Mouse (Mus musculus) layer of hippocampus, adult 9-10 months (tissue): ENCODE results near the gene Vps33b.
A peak's percentile ranks its signal among the peaks of the same experiment; 100 is the strongest.
"Not testable (repeated sequence)": the region's sequence is repeated elsewhere in the genome, so short reads cannot be mapped to it uniquely, and the experiment has no call there.

Experiments
- DNase-seq: peaks from one replicate; pipeline ENCODE4 v3.0.0; 2022; ENCODE audit warnings: low spot score

Vps33b gene

GRCm38 (mm10) chr7:80319846-80320496, 50.5 kb downstream of the Vps33b start:
- DNase-seq, result no peak

GRCm38 (mm10) chr7:80323336-80323735, 53.9 kb downstream of the Vps33b start:
- no peak for DNase-seq

GRCm38 (mm10) chr7:80324043-80324815, 54.8 kb downstream of the Vps33b start, which contains the start of gene Rccd1:
Gene Rccd1 (minus strand): TSS chr7:80324454.
- peak; percentile 88 for DNase-seq

- not testable (repeated sequence) for DNase-seq
Observed at GRCm38 (mm10) chr7:80324816-80325119, 55.3 kb downstream of the Vps33b start.

GRCm38 (mm10) chr7:80325292-80325868, 55.9 kb downstream of the Vps33b start:
- DNase-seq, result no peak

- no peak for DNase-seq
Observed at GRCm38 (mm10) chr7:80326076-80326475, 56.6 kb downstream of the Vps33b start.

- no peak for DNase-seq
Observed at GRCm38 (mm10) chr7:80330278-80330677, 60.8 kb downstream of the Vps33b start.

GRCm38 (mm10) chr7:80331433-80331832, 62.0 kb downstream of the Vps33b start:
- DNase-seq, result no peak

- DNase-seq, result no peak
Observed at GRCm38 (mm10) chr7:80334848-80335247, 65.4 kb downstream of the Vps33b start.

GRCm38 (mm10) chr7:80336932-80337331, 67.5 kb downstream of the Vps33b start:
- DNase-seq, result no peak

- no peak for DNase-seq
Observed at GRCm38 (mm10) chr7:80339371-80339770, 69.9 kb downstream of the Vps33b start.

GRCm38 (mm10) chr7:80339793-80340628, 70.6 kb downstream of the Vps33b start:
- DNase-seq, result peak; percentile 98

GRCm38 (mm10) chr7:80340793-80341192, 71.3 kb downstream of the Vps33b start, which contains the start of gene Unc45a:
Gene Unc45a (minus strand): TSS chr7:80341005.
- DNase-seq, result peak; percentile 44
